Mouse (Mus musculus) common myeloid progenitor, adult 5-6 weeks (primary cell): ENCODE results near the gene Ippk. TPM values are rescaled to one million over a fixed set of nuclear protein-coding genes. Genes with fewer than 3 reads are reported as not detected.

Experiments
- ATAC-seq: replicated peaks from 2 replicates; pipeline ENCODE4 v1.8.0; 2016; ENCODE audit warnings: low read depth, mild to moderate bottlenecking, moderate TSS enrichment, inconsistent platforms; ENCODE audit not compliant: poor library complexity, severe bottlenecking
- total RNA-seq: library from RNA; stranded (forward); fragments of 200-1000, 187-1606 nt; gene quantifications from 2 replicates; pipeline ENCODE4 v1.2.3, GENCODE M21; 2017

Ippk gene
- total RNA-seq, 1 experiment from 2014 or later: 11.3 TPM

DNA sequence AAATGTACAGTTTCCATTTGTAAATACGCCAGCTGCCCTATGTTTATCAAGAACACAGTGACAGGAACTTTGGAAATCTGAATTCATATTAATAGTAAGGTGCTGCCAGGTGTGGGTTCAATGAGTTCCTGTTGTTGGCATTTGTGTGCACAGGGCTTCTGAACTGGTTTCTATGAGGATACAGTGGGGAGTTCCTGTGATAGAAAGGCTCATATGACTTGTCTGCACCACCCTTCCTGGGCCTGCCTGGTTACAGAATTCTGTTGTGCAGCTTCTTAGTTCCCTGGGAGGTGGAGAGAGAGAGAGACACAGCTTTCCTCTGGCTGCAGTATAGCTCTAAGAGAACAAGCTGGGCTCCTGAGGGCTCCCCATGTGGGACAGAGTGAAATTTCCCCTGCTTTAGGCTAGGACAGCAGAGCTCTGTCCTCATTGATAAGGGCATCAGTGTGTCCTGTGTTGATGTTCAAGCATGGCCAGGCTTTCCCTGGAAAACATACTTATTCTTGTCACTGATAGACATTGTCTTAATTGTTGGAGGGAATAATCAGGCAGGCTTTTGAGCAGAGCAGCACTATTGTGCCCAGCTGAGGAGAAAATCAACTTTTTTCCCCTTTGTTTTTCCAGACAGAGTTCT lies 7.1 kb downstream of the Ippk start:
- no peak for ATAC-seq

DNA sequence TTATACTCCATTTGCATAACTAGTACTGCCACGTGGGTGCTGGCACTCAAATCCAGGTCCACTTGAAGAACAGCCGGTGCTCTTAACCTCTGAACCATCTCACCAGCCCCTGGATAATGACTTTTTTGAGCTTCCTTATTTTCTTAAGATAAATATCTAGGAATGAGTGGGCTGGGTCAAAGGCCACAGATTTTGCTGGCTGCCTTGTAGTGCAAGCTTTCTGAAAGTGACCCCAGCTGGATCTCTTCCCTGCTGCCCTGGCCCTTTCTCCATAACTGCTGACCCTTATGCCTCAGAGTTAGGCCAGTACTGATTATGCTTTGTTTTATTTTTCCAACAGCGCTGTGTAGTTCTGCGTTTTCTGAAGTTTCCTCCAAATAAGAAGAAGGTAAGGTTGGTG lies 9.5 kb downstream of the Ippk start:
- no peak for ATAC-seq

DNA sequence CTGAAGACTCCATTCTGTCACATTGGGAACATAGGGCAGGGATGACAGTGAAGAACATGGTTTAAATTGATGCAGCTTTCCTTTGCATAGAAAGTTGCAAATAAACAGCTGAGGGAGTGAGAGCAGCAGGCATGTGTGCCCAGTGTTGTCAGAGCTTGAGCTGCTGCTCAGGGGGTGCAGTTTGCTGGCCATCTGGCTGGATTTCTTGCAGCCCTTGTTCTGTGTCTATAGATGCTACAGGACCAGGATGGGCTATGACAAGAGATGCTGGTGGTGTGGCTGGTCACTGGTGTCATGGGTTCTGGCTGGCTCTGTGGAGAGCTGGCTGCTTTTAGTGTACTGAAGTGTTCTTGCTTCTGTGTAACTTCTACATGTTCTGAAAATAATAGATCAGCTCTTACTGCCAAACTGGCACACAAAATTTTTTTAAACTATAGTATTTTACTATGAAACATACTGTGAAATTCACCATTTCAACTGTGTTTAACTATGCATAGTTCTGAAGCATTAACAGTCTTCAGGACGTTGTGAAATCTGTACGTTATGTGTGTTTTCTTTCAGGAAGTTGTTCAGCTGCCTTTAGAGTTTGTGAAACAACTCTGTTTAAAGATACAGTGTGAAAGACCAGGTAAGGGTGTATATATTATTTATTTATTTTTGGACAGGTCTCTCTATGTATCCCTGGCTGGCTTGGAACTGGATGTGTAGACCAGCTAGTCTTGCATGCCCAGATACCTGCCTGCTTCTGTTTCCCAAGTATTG lies 12.4 kb downstream of the Ippk start:
- ATAC-seq: no peak

DNA sequence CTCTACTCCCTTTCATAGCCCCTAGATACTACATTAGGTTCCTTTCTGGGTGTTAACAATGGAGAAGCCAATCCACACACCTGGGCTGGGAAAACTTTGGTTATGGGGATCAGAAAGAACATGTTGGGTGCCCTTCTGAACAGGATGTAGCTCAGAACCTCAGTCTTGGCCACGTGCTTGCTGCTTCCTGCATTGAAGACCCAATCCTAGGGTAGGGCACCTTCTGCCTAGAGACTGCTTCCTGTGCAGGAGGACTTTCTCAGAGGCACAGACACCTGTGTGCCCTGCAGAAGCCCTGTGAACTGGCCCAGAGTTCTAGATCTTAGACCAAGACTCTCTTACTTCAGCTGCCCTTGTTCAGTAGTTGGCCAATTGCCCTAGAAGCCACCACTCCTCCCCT lies 14.7 kb downstream of the Ippk start:
- no peak for ATAC-seq

DNA sequence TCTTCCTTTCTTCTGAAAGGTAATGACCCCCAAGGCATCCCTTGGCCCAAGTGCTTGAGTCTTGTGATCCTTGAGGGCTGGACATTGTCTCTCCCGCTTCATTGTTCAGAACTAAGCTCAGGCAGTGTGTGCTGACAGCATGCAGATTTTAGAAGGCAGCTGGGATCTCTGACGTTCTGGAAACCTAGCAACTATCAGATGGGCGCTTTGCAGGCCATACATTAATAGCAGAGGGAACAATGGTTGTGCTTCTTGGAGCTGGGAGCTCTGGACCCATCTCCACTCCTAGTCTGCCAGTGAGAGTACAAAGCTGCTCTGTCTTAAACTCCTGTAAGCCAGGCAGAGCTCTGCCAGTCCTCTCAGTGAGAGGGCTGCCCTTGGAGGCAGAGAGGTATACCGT lies 15.1 kb downstream of the Ippk start:
- ATAC-seq: no peak

DNA sequence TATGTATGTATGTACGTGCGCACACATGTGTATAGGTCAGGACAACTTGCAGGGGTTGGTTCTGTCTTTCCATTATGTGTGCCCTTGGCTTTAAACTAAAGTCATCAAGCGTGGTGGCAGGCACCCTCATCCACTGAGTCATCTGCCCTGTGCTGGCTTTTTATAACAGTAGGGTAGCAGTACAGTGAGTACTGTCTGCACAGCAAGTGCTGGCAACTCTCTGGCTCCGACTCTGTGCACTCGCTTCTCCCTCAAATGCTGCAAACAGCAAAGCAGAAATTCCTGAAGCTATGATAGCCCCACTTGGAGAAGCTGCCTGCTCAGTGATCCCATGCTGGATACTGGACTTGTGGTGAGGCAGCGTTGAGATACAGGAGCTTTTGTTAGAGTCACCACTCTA lies 23.4 kb downstream of the Ippk start:
- ATAC-seq: no peak

DNA sequence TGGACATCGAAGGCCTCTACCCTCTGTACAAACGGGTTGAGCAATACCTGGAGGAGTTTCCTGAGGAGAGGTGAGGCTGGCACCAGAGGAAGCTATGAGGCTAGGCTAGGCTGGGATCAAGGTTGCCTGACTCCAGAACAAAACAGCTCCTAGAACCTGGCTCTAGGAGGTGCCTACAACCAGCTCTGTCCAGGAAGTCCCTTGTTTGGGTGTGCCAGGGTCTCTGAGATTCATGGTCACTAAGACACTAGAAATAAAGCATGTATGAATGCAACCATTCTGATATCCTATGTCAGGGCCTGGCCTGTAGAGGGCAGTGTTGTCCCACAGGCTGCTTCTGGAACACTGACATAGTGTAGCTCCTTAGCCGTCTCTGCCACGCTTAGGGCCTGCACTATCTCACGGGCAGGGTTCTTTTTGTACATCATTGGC lies 28.3 kb downstream of the Ippk start:
- ATAC-seq: peak; percentile 95

DNA sequence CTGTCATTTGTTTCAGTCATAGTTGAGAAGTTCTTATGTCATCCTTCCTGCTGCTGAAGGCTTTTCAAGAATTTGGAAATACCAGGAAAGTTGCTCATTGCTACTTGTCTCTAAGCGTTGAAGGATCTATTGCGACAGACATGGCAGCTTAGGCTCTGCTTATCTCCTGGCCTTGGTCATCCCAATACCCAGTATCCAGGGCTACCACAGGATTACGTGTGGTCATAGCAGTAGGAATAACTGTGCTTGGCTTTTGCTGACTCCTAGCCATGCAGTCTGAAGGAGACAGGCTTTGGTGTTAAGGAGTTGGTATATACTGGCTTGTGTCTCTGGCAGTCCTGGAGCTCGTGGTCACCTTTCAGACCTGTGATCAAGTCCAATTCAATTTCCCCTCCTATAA lies 39.2 kb downstream of the Ippk start:
- no peak for ATAC-seq

DNA sequence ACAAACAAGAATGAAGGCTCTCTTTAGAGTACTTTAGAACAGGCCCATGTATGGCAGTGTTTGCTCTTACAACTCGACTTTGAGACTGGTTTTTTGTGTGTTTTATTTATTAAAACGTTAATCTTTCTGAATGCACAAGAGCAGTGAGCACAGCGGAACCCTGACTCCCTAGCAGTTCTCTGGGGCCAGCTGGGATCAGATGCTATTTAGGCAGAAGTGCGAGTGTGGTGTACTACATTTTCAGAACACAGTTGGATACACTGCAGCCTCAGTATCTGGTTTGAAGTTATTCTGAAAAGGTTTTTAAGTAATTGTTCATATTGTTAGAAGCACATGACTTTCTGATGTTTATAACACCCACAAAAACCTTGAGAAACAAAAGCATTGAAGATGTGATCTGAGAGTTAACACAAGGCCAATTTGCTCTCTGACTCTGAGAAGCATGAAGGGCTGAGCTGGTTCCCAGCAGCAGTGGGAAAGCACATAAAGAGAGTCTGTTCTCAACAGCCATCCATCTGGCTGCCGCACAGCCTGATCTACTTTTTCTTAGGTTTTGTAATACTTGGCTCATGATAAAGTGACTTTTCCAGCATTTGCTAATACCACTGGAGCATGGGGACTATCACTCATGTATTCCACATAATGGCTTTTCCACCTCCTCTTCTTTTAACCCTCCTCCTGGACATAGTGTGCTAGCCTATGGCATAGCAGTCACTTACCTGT lies 39.8 kb downstream of the Ippk start:
- no peak for ATAC-seq

DNA sequence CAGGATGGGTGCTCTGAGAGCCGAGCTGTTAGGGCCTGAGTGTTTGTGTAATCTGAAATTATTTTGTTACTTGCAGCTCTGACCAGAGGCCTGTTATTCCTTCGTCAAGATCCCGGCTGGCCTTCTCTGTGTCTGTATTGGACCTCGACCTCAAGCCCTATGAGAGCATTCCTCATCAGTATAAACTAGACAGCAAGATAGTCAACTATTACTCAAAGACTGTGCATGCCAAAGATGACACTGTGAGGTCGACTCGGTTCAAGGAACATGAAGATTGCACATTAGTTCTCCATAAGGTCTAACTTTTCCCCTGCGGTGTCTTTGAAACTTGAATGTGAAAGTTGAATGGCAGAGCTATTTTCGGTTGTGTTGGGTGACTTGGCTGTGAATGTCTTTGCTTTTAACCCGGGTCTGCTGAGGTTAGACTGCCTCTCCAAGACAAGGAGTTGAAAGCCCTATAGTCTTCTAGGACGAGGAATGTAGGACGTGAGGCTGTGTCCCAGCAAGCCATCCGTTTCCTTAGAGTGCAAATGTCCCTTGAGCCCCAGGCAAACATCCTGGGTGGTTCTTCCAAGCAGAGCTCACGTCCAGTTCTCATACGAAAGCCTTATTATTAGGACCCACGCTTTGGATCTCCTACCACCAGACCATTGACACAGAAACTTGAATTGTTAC lies 40.5 kb downstream of the Ippk start:
- no peak for ATAC-seq

DNA sequence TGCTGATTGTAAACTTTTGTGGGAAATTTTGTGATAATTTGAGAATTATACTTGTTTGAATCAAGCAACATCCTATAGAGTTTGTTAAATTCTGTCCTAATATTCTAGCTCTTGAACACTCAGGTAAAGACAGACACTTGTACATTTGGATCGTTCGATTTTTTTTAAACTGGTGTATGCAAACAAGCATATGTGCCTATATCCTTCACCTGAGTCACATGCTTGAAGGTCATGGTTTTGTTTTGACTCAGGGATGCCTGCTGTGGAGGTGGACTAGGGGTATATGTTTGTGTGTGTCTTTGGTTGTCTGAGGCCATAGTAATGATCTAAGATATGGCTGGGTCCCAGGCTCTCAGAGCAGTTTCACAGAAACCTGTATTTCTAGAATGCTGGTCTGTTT lies 41.9 kb downstream of the Ippk start:
- no peak for ATAC-seq

DNA sequence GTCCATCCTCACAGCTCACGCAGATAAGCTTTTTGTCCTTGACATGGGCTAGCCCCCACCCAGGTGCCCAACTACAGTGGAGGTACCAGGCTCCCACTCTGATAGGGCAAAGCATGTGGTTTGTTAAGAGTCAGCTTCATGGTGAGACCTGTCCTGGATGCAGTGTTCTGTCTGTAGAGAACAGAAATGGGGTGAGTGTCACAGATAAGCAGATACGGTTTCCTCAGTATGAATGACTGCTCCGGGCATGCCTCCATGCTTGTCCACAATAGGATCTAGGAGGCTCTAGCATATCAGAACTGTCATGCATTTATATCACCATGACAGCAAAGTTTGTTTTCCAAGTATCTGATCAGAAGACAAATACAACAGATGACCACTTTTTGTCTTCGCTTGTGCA lies 44.8 kb downstream of the Ippk start:
- ATAC-seq: 0 out of 2 replicates have a peak, but pooled peaks have one; percentile 29

DNA sequence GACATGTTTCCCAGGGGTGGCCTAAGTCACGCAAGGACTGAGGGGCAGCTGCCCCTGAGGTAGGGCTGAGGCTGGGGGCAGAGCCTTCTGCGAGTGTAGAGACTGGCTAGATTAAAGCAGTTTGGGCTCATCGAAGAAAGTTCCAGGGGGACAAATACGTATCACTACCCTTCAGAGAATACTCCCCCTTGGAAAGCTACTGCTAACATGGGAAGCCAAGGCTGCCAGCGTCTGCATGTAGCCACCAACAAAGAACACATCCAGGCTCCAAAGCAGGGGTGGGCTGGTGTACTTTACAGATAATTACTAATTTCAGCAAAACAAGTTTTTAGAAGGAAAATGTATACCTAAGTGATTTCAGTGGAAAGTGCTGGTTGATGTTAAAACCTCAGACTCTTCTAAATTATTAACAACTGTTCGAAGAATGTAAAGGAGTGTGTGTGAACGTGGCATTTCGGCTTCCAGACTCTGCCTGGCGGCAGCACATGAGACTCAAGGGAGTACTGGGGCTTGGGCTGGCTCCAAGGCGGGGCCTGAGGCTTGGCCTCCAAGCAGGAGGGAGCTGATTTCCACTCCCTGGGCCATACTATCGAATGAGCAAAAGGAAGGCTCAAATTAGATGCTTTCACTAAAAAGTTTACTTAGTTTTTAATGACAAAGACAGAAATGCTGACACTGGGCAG lies 45.5 kb downstream of the Ippk start:
- no peak for ATAC-seq

DNA sequence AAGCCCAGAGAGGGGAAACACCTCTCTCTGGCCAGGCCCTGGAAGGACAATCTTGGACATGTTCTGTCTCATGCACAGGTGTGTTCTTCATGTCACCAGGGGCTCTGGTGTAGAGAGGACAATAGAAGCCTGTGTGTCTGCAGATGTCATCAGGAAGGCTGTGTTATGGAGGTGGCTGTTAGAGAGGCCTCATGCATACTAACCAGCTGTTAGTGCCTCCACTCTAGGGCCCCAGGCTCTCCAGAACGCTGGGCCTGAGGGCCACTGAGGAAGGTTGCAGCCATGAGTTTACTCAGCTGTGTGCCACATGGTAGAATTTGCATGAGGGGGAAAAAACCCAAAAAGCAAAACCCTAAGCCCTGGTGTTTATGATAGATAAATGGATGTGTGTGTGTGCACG lies 46.5 kb downstream of the Ippk start:
- no peak for ATAC-seq

DNA sequence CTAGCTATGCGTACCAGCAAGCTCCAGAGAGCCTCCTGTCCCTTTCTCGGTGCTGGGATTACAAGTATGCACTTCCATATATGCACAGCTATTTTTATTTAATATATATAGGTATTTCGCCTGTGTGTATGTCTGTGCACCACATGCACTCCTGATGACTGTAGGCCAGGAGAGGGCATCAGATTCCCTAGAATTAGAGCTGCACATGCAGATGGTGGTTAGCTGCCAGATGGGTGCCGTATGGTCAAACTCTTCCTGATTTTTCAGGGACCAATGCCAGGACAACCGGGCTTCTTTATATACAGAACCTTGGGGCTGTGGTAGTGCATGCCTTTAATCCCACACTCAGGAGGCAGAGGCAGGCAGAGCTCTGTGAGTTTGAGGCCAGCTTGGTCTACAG lies 48.0 kb downstream of the Ippk start:
- no peak for ATAC-seq

DNA sequence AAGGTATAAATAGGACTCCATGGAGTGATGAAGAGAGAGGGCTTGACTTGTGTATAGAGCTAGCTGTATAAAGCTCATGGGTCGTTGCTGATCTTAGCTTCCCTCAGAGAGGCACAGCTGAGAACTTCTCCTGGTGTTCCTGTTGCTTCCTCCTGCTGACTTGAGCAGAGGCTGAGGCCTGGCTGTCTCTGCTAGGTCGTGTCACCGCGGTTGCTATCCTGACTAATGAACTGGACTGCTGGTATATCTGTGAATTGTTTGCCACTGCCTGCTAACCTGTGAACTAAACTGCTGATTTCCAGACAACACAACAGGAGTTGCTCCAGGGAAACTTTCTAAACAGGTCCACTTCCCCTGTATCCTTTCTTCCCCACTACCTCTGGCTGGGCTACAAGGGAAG lies 49.3 kb downstream of the Ippk start:
- ATAC-seq: no peak

DNA sequence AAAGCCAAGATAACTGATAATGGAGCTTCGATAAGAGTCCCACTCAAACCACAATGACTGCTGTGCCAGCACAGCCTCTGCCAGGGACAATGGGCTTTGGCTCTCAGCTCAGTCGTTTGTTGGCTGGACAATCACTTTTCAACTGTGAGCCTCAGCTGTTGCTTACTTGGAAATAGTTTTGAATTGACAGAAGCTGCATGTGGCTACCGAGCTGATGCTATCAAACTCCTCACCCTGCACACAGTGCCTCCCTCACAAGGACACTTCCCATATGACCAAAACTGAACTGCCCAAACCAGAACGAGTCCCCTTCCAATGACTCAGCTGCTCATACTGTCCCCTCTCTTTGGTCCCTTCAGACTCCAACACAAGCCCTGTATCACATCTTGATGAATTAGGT lies 49.8 kb downstream of the Ippk start:
- ATAC-seq: no peak

DNA sequence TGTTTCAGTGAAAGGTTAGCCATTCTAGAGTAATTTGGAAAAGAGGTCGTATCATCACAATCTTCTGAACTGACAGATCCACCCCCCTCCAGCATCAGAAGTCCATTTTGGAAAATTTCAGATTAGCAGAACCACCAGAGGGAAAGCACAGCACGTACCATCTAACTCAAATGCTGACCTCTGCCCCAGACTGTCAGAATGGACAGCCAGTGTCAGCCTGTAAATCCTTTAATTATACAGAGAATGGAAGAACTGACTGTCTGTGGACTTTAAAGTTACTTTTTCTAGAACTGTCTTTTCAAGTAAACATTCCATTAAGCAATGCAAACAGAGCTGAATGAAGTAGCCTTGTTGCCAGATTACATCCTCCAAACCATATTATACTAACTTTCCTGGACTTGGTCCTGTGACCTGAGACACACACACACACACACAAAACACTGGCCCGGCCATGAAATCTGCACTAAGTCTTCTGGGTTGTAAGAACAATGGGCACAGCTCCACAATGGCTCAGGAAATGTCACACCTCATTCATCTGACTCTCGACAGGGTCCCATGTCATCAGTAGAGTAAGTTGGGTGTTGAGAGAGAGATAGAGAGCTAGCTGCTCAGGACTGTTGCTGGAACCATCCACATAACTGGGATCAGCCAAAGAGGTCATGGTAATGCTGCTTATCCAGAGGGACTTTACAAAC lies 51.1 kb downstream of the Ippk start:
- ATAC-seq: no peak

DNA sequence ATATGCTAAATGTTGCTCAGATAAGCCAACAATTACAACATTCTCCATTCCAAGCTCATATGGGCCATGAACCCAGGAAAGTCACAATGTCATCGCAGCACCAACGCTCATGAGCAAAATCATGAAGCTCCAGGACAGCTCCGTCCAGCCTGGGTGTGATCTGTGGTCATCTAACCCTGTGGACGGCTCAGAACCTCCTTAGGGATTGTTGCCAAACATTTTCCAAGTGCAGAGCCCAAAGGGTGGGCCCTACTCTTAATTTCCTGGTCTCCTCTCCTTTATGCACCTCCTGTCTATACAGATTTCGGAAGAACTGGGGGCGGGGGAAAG lies 51.6 kb downstream of the Ippk start:
- ATAC-seq: no peak

DNA sequence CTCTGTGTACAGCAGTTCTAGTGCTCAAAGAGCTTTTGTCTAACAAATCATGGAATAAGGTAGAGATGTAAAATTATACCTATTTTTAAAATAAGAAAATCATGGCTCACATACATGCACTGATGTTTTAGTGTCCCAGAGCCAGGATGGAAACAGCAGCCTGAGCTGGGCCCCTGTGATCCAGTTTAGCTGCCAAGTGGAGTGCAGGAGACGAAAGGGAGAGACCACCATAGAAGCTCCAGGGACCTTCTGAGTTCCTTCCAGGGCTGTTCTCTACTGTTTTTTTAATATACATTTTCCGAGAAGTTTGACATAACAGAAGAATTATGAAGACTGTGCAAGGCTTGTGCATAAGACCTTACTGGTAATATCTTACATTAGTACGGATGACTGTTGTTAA lies 56.8 kb downstream of the Ippk start:
- no peak for ATAC-seq
